Mouse (Mus musculus) megakaryocyte, embryonic 14.5 days (primary cell): Measurements from ENCODE around the gene Rab5c.

Source experiments
- FLI1 ChIP-seq: IDR thresholded peaks from 2 replicates; pipeline ENCODE4 v1.6.1; 2012; ENCODE audit warnings: low read length, inconsistent platforms, mixed read lengths
- GATA1 ChIP-seq: IDR thresholded peaks from 3 replicates; pipeline ENCODE4 v1.6.1; 2012; ENCODE audit warnings: mixed read lengths, low read length, inconsistent platforms, borderline replicate concordance

DNA sequence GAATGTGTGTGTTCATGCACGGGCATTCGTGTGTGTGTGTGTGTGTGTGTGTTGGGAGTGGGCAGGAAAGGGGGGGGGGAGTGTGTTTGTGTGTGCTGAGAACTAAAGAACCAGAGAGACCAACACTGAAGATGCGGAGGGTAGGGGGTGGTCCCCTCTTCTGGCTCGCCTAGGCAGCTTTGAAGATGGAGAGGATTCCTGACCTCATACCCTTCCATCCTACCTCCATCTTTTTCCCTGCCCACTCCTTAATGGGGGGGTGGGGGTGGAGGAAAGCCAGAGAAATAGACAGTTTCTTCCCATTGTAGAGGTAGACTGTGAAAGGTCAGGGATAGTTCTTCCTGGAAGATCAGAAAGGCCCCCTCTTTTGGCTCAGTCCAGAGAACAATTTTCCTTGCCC is 24.8 kb downstream of the Rab5c start:
- TF ChIP-seq FLI1 (no peak), GATA1 (no peak)
